Mouse (Mus musculus): ENCODE results near the gene Eri3. TPM values are rescaled to one million over a fixed set of nuclear protein-coding genes. Genes with fewer than 3 reads are reported as not detected.

Eri3 gene
- polyA plus RNA-seq (2017; shearing (Covaris generic)): 42.0 TPM

DNA sequence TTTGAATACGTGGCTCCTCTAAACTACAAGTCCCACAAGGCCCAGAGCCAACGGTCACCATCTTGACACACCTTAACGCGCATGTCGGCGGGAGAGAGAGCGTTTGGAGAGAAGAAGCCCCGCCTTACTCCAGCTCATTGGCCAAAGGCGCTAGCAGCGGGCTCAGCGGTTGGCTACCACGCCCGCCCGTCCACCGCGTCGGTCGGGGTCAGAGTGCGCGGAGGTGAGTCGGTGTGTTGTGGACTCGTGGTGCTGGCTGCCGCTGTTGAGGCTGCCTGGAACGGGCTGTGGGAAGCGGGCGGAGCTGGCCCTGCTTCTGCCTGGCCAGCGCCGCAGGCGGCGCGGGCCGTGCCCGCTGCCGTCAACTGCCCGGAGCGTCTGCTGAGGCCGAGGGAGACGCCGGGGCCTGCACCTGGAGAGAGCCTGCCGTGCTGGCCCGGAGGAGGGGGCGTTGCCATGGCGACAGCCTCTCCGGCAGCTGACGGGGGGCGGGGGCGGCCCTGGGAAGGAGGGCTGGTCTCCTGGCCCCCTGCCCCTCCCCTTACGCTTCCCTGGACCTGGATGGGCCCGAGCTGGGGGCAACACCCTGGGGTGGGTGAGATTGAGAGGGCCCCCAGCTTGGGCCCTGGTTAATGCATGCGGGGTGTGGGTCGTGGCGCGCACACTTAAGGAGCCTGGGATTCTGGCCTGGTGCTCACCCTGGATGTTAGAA lies at the start of gene Eri3:
Gene Eri3, plus strand, starts transcription at position 226 of the 712 bp plus-strand sequence.

GRCm38 (mm10) chr4:117681931-117682461 lies 131.8 kb downstream of the Eri3 start, which contains the start of gene Dmap1:
Dmap1 (minus strand) TSS chr4:117682273.

Other genes starting within 250 kb of the Eri3 start
- 16.9 TPM for gene Rnf220, start 53.3 kb upstream of the Eri3 start, polyA plus RNA-seq (2017; shearing (Covaris generic))
- 52.7 TPM for gene Dmap1, start 131.9 kb downstream of the Eri3 start, polyA plus RNA-seq (2017; shearing (Covaris generic))
- not detected for gene Gm12845, start 174.0 kb downstream of the Eri3 start, polyA plus RNA-seq (2017; shearing (Covaris generic))
- not detected for gene Klf17, start 215.3 kb downstream of the Eri3 start, polyA plus RNA-seq (2017; shearing (Covaris generic))